Mouse (Mus musculus): ENCODE results near the gene Myrfl. TPM values are rescaled to one million over a fixed set of nuclear protein-coding genes. Genes with fewer than 3 reads are reported as not detected.

The Myrfl gene
- total and polyA plus RNA-seq, 2 experiments from 2014 or later: not detected

- H3K9me3 ChIP-seq (ENCODE audit: low read length): no peaks in the 10 kb centered on the region
- H3K4me3 ChIP-seq (ENCODE audit: low read depth, low read length): no peak overlapping the region
- H3K36me3 ChIP-seq (ENCODE audit: insufficient read depth): peaks cover 20% of the 10 kb centered on the region
- no peak overlapping the region for H3K9ac ChIP-seq
- H3K4me1 ChIP-seq (ENCODE audit: insufficient read depth): no peaks in the 10 kb centered on the region
- DNase-seq (no peak), ATAC-seq (no peak)
- H3K27me3 ChIP-seq (ENCODE audit: insufficient read depth, low read length): no peaks in the 10 kb centered on the region
- no peak for TF ChIP-seq CTCF (IDR thresholded peaks at IDR 0.05; ENCODE audit: low read depth)
- WGBS: 92% methylated on average over 15 of the region's 15 CpGs
- H3K4me2 ChIP-seq (ENCODE audit: low read depth): no peak overlapping the region
- no peak overlapping the region for H3K27ac ChIP-seq (ENCODE audit: low read depth, low read length)
These were observed 34.9 kb upstream of the Myrfl start for GRCm38 (mm10) chr10:116931497-116932179.

GRCm38 (mm10) chr10:116930936-116931335, 34.2 kb upstream of the Myrfl start:
- H3K9ac ChIP-seq: no peak overlapping the region
- H3K27me3 ChIP-seq (ENCODE audit: insufficient read depth, low read length): no peaks in the 10 kb centered on the region
- H3K4me3 ChIP-seq (ENCODE audit: low read depth, low read length): no peak overlapping the region
- 85% methylated on average over 6 of the region's 7 CpGs for WGBS
- H3K4me1 ChIP-seq (ENCODE audit: insufficient read depth): no peaks in the 10 kb centered on the region
- DNase-seq (no peak), ATAC-seq (no peak)
- no peak for TF ChIP-seq CTCF (IDR thresholded peaks at IDR 0.05; ENCODE audit: low read depth)
- H3K9me3 ChIP-seq (ENCODE audit: low read length): no peaks in the 10 kb centered on the region
- no peak overlapping the region for H3K27ac ChIP-seq (ENCODE audit: low read depth, low read length)
- peaks cover 15% of the 10 kb centered on the region for H3K36me3 ChIP-seq (ENCODE audit: insufficient read depth)
- H3K4me2 ChIP-seq (ENCODE audit: low read depth): no peak overlapping the region

- Histone ChIP-seq H3K4me2 (ENCODE audit: low read depth) (no peak overlapping the region), H3K4me1 (ENCODE audit: insufficient read depth) (no peaks in the 10 kb centered on the region), H3K9ac (no peak overlapping the region), H3K4me3 (ENCODE audit: low read depth, low read length) (no peak overlapping the region), H3K9me3 (ENCODE audit: low read length) (no peaks in the 10 kb centered on the region), H3K27me3 (ENCODE audit: insufficient read depth, low read length) (no peaks in the 10 kb centered on the region), H3K36me3 (ENCODE audit: insufficient read depth) (peaks cover 19% of the 10 kb centered on the region), H3K27ac (ENCODE audit: low read depth, low read length) (no peak overlapping the region)
- ATAC-seq (no peak), DNase-seq (no peak)
- WGBS: 85% methylated on average over 7 of the region's 7 CpGs
- no peak for TF ChIP-seq CTCF (IDR thresholded peaks at IDR 0.05; ENCODE audit: low read depth)
These were observed 33.8 kb upstream of the Myrfl start for GRCm38 (mm10) chr10:116930506-116930905.

DNA sequence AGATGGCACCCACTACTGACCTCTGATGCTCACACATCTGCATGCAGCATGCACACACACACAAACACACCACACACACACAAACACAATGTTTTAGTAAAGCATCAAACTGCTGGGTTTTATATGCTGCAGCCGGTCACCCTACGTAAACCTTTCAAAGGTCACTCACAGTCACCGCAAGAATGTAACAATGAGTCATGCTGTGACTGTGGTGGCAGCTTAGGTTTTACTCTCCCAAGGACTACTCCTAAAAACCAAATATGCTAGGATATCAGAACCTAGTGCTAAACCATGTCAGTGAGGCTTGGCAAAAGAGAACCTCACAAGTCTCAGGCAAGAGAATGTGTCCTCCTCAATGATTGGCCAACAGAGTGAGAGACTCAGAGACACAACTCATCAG, 32.1 kb upstream of the Myrfl start:
- no peak overlapping the region for H3K4me3 ChIP-seq (ENCODE audit: low read depth, low read length)
- no peak overlapping the region for H3K27ac ChIP-seq (ENCODE audit: low read depth, low read length)
- no peak overlapping the region for H3K4me2 ChIP-seq (ENCODE audit: low read depth)
- no peaks in the 10 kb centered on the region for H3K27me3 ChIP-seq (ENCODE audit: insufficient read depth, low read length)
- no peak for TF ChIP-seq CTCF (IDR thresholded peaks at IDR 0.05; ENCODE audit: low read depth)
- no peak for ATAC-seq
- DNase-seq: no peak
- peaks cover 31% of the 10 kb centered on the region for H3K36me3 ChIP-seq (ENCODE audit: insufficient read depth)
- WGBS: 96% methylated on average over 3 of the region's 3 CpGs
- no peak overlapping the region for H3K9ac ChIP-seq
- no peaks in the 10 kb centered on the region for H3K4me1 ChIP-seq (ENCODE audit: insufficient read depth)
- no peaks in the 10 kb centered on the region for H3K9me3 ChIP-seq (ENCODE audit: low read length)

- H3K27me3 ChIP-seq (ENCODE audit: insufficient read depth, low read length): no peaks in the 10 kb centered on the region
- DNase-seq (no peak), ATAC-seq (no peak)
- H3K9ac ChIP-seq: no peak overlapping the region
- H3K4me1 ChIP-seq (ENCODE audit: insufficient read depth): no peaks in the 10 kb centered on the region
- no peak overlapping the region for H3K4me2 ChIP-seq (ENCODE audit: low read depth)
- 84% methylated on average over 11 of the region's 11 CpGs for WGBS
- peaks cover 34% of the 10 kb centered on the region for H3K36me3 ChIP-seq (ENCODE audit: insufficient read depth)
- no peaks in the 10 kb centered on the region for H3K9me3 ChIP-seq (ENCODE audit: low read length)
- no peak overlapping the region for H3K27ac ChIP-seq (ENCODE audit: low read depth, low read length)
- TF ChIP-seq CTCF (IDR thresholded peaks at IDR 0.05; ENCODE audit: low read depth): no peak
- H3K4me3 ChIP-seq (ENCODE audit: low read depth, low read length): no peak overlapping the region
These were observed 29.9 kb upstream of the Myrfl start for GRCm38 (mm10) chr10:116926428-116927113.

GRCm38 (mm10) chr10:116923651-116924495, 27.2 kb upstream of the Myrfl start:
- DNase-seq (no peak), ATAC-seq (no peak)
- 91% methylated on average over 19 of the region's 19 CpGs for WGBS
- Histone ChIP-seq H3K27ac (ENCODE audit: low read depth, low read length) (no peak overlapping the region), H3K9me3 (ENCODE audit: low read length) (no peaks in the 10 kb centered on the region), H3K4me2 (ENCODE audit: low read depth) (no peak overlapping the region), H3K9ac (no peak overlapping the region), H3K4me3 (ENCODE audit: low read depth, low read length) (no peak overlapping the region), H3K4me1 (ENCODE audit: insufficient read depth) (no peaks in the 10 kb centered on the region), H3K27me3 (ENCODE audit: insufficient read depth, low read length) (no peaks in the 10 kb centered on the region), H3K36me3 (ENCODE audit: insufficient read depth) (peaks cover 33% of the 10 kb centered on the region)
- no peak for TF ChIP-seq CTCF (IDR thresholded peaks at IDR 0.05; ENCODE audit: low read depth)

- Histone ChIP-seq H3K36me3 (ENCODE audit: insufficient read depth) (peaks cover 36% of the 10 kb centered on the region), H3K27ac (ENCODE audit: low read depth, low read length) (no peak overlapping the region), H3K4me3 (ENCODE audit: low read depth, low read length) (no peak overlapping the region), H3K4me1 (ENCODE audit: insufficient read depth) (no peaks in the 10 kb centered on the region), H3K27me3 (ENCODE audit: insufficient read depth, low read length) (no peaks in the 10 kb centered on the region), H3K9ac (no peak overlapping the region), H3K9me3 (ENCODE audit: low read length) (no peaks in the 10 kb centered on the region), H3K4me2 (ENCODE audit: low read depth) (no peak overlapping the region)
- WGBS: 93% methylated on average over 15 of the region's 15 CpGs
- ATAC-seq: no peak
- no peak for DNase-seq
- TF ChIP-seq CTCF (IDR thresholded peaks at IDR 0.05; ENCODE audit: low read depth): no peak
These were observed 25.4 kb upstream of the Myrfl start for GRCm38 (mm10) chr10:116922161-116922560.

Data from forebrain, postnatal 0 days (tissue).